Mouse (Mus musculus) small intestine, adult 2 months (tissue): ENCODE measurements around the gene Syt16. TPM values are rescaled to one million over a fixed set of nuclear protein-coding genes. Genes with fewer than 3 reads are reported as not detected.

Experiments
- H3K27ac ChIP-seq: fragments of 200-500 bp; 2 replicates; pipeline ENCODE4 v1.5.1; 2012; ENCODE audit warnings: low read depth, low read length, control low read depth, inconsistent platforms; ENCODE audit not compliant: insufficient read depth
- H3K27me3 ChIP-seq: fragments of 200-500 bp; 2 replicates; pipeline ENCODE4 v1.6.1; 2012; ENCODE audit warnings: mild to moderate bottlenecking, moderate library complexity, low read length, inconsistent platforms; ENCODE audit not compliant: control insufficient read depth, insufficient read depth
- H3K36me3 ChIP-seq: fragments of 200-500 bp; 2 replicates; pipeline ENCODE4 v1.6.1; 2012; ENCODE audit warnings: mild to moderate bottlenecking, low read length, control low read depth, inconsistent platforms; ENCODE audit not compliant: control insufficient read depth, insufficient read depth
- H3K4me1 ChIP-seq: fragments of 200-500 bp; 2 replicates; pipeline ENCODE4 v1.6.1; 2012; ENCODE audit warnings: low read length, inconsistent platforms, mixed read lengths; ENCODE audit not compliant: control insufficient read depth, insufficient read depth, insufficient read length
- H3K4me3 ChIP-seq: fragments of 200-500 bp; 2 replicates; pipeline ENCODE4 v1.5.1; 2012; ENCODE audit warnings: low read depth, mild to moderate bottlenecking, control low read depth, inconsistent platforms, low read length, moderate library complexity
- CTCF ChIP-seq: fragments of 200-500 bp; IDR thresholded peaks from 2 replicates; pipeline ENCODE4 v1.5.1; 2012; ENCODE audit warnings: low read depth, mild to moderate bottlenecking, control low read depth, inconsistent platforms, low read length, moderate library complexity, mixed read lengths; ENCODE audit not compliant: insufficient replicate concordance, insufficient read length; ENCODE audit errors: extremely low read depth
- POLR2A ChIP-seq: fragments of 200-500 bp; IDR thresholded peaks from 2 replicates; pipeline ENCODE4 v1.6.1; 2012; ENCODE audit warnings: low read depth, mild to moderate bottlenecking, control low read depth, inconsistent platforms, low read length, moderate library complexity
- WGBS: fragments of 180-500 bp; shearing (Covaris S2); methylation state at CpG from one replicate; pipeline ENCODE4 v1.1.7; 2018; 5-methylcytosine and 5-hydroxymethylcytosine counted together
- polyA plus RNA-seq: library from polyadenylated mRNA; depleted of rRNA; stranded (reverse); fragments of >200 nt; gene quantifications from 2 replicates; pipeline ENCODE4 v1.2.3, GENCODE M21; 2012; rRNA removed

Syt16 gene
- 0.95 TPM in 1 of 2 replicates, not detected in the other for polyA plus RNA-seq

- TF ChIP-seq CTCF (no peak), POLR2A (no peak)
- Histone ChIP-seq H3K4me3 (peak within 1 kb of the TSS; percentile 14; the same call in 1 of the 2 replicates), H3K27me3 (peaks cover 22% of the 10 kb centered on the region), H3K36me3 (no peaks in the 10 kb centered on the region), H3K4me1 (no peaks in the 10 kb centered on the region), H3K27ac (no peak within 1 kb of the TSS)
- 4% methylated on average over 67 of the region's 67 CpGs for WGBS
Observed at GRCm38 (mm10) chr12:73997297-73998127, at the start of gene Syt16. TSS of gene Syt16 (plus strand) at chr12:73997661.

- Histone ChIP-seq H3K36me3 (peaks cover 19% of the 10 kb centered on the region), H3K4me3 (no peak overlapping the region), H3K27ac (no peak overlapping the region), H3K4me1 (peaks cover 5% of the 10 kb centered on the region; the same call in 1 of the 2 replicates), H3K27me3 (no peaks in the 10 kb centered on the region)
- TF ChIP-seq POLR2A (no peak), CTCF (no peak)
- WGBS = 93% methylated on average over 4 of the region's 4 CpGs
Observed at GRCm38 (mm10) chr12:73948415-73948814, 49.0 kb upstream of the Syt16 start.

- peaks cover 12% of the 10 kb centered on the region for H3K36me3 ChIP-seq
- H3K27ac ChIP-seq = no peak overlapping the region
- 9% methylated on average over 46 of the region's 46 CpGs for WGBS
- H3K4me3 ChIP-seq = peak overlapping the region; percentile 52
- TF ChIP-seq POLR2A (no peak), CTCF (no peak)
- peaks cover 5% of the 10 kb centered on the region; the same call in 1 of the 2 replicates for H3K4me1 ChIP-seq
- H3K27me3 ChIP-seq = no peaks in the 10 kb centered on the region
Observed at GRCm38 (mm10) chr12:73949318-73950058, 48.0 kb upstream of the Syt16 start.

GRCm38 (mm10) chr12:73952879-73953278 is 44.6 kb upstream of the Syt16 start:
- H3K27me3 ChIP-seq = no peaks in the 10 kb centered on the region
- H3K27ac ChIP-seq = no peak overlapping the region
- H3K4me1 ChIP-seq = peaks cover 5% of the 10 kb centered on the region; the same call in 1 of the 2 replicates
- H3K4me3 ChIP-seq = peak overlapping the region; percentile 44
- 5% methylated on average over 15 of the region's 15 CpGs for WGBS
- no peaks in the 10 kb centered on the region for H3K36me3 ChIP-seq
- no peak for TF ChIP-seq CTCF

GRCm38 (mm10) chr12:73953420-73954186 is 43.9 kb upstream of the Syt16 start:
- no peaks in the 10 kb centered on the region for H3K36me3 ChIP-seq
- peaks cover 5% of the 10 kb centered on the region; the same call in 1 of the 2 replicates for H3K4me1 ChIP-seq
- TF ChIP-seq POLR2A = no peak
- no peak for TF ChIP-seq CTCF
- H3K4me3 ChIP-seq = no peak overlapping the region; the same call in 1 of the 2 replicates
- no peak overlapping the region for H3K27ac ChIP-seq
- H3K27me3 ChIP-seq = no peaks in the 10 kb centered on the region
- 39% methylated on average over 14 of the region's 14 CpGs for WGBS

- peaks cover 3% of the 10 kb centered on the region; the same call in 1 of the 2 replicates for H3K4me1 ChIP-seq
- H3K27me3 ChIP-seq = no peaks in the 10 kb centered on the region
- H3K4me3 ChIP-seq = no peak overlapping the region
- no peaks in the 10 kb centered on the region for H3K36me3 ChIP-seq
- no peak overlapping the region for H3K27ac ChIP-seq
- no peak for TF ChIP-seq CTCF
- TF ChIP-seq POLR2A = no peak
- WGBS = 70% methylated on average over 5 of the region's 5 CpGs
Observed at GRCm38 (mm10) chr12:73954785-73955184, 42.7 kb upstream of the Syt16 start.

- Histone ChIP-seq H3K27ac (no peak overlapping the region), H3K4me3 (no peak overlapping the region), H3K36me3 (no peaks in the 10 kb centered on the region), H3K27me3 (no peaks in the 10 kb centered on the region), H3K4me1 (peaks cover 2% of the 10 kb centered on the region; the same call in 1 of the 2 replicates)
- WGBS = 73% methylated on average over 3 of the region's 3 CpGs
- TF ChIP-seq POLR2A (no peak), CTCF (no peak)
Observed at GRCm38 (mm10) chr12:73957676-73958075, 39.8 kb upstream of the Syt16 start.
